Mouse (Mus musculus): ENCODE measurements around the gene 4930524B15Rik.

DNA sequence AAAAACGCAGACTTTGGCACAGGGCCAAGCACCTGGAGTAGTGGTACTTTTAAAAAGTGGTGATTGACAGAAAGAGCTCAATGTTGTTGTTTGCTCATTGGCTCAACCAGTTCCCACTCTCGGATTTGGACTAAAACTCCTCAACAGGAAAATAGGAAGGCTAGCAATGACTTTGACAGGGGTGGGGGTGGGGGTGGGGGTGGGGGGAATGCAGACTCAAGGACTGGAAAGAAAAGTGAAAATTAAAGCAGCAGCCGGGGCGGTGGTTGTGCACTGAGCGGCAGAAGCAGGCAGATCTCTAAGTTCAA, 45.2 kb downstream of the 4930524B15Rik start:
- no peak for TF ChIP-seq TAL1 (conservative IDR thresholded peaks at IDR 0.05; ENCODE audit: low read depth, low read length)
- TF ChIP-seq CTCF (IDR thresholded peaks at IDR 0.05; ENCODE audit: low read depth, low read length): no peak
- no peak for TF ChIP-seq GATA1 (IDR thresholded peaks at IDR 0.05; ENCODE audit: borderline replicate concordance, low read length)
- no peak for TF ChIP-seq GATA2 (IDR thresholded peaks at IDR 0.05; ENCODE audit: borderline replicate concordance, low read depth, low read length)
- TF ChIP-seq POLR2AphosphoS5 (IDR thresholded peaks at IDR 0.05; ENCODE audit: insufficient replicate concordance, low read depth, low read length): no peak

All from G1E (cell line).